Mouse (Mus musculus) ES-E14 (cell line): ENCODE results near the gene Smim17. TPM values are rescaled to one million over a fixed set of nuclear protein-coding genes. Genes with fewer than 3 reads are reported as not detected.

ENCODE experiments used
- DNase-seq: peaks from one replicate; pipeline ENCODE4 v3.0.0-alpha.2; 2013; ENCODE audit warnings: low read depth, low spot score
- H3K27ac ChIP-seq: 2 replicates; pipeline ENCODE4 v1.5.1; 2012; ENCODE audit warnings: low read depth, mild to moderate bottlenecking, low read length, moderate library complexity, mixed read lengths; ENCODE audit not compliant: poor library complexity, insufficient read depth, severe bottlenecking
- H3K36me3 ChIP-seq: 2 replicates; pipeline ENCODE4 v1.6.1; 2012; ENCODE audit warnings: mild to moderate bottlenecking, low read length, moderate library complexity, mixed read lengths; ENCODE audit not compliant: control insufficient read depth, poor library complexity, insufficient read depth, severe bottlenecking
- H3K4me1 ChIP-seq, 2 experiments: fragments of 150-350 bp in 1 of 2; sonication (generic) in 1 of 2; 2 replicates each; pipeline ENCODE4 v1.6.1; 2012; ENCODE audit warnings: low read length in 2 of 2, mild to moderate bottlenecking in 1 of 2, mixed read lengths in 1 of 2; ENCODE audit not compliant: control insufficient read depth in 2 of 2, insufficient read depth in 2 of 2, poor library complexity in 1 of 2
- H3K4me3 ChIP-seq, 2 experiments: fragments of 150-350 bp in 1 of 2; sonication (generic) in 1 of 2; 2 replicates each; pipeline ENCODE4 v1.5.1; 2012; ENCODE audit warnings: low read length in 2 of 2, low read depth in 1 of 2, mild to moderate bottlenecking in 1 of 2, mixed read lengths in 1 of 2; ENCODE audit not compliant: insufficient read depth in 1 of 2, poor library complexity in 1 of 2, severe bottlenecking in 1 of 2
- H3K9ac ChIP-seq: 2 replicates; pipeline ENCODE4 v1.6.1; 2012; ENCODE audit warnings: low read depth, mild to moderate bottlenecking, low read length, mixed read lengths; ENCODE audit not compliant: poor library complexity, insufficient read depth, severe bottlenecking
- H3K9me3 ChIP-seq: fragments of 150-350 bp; sonication (generic); 2 replicates; pipeline ENCODE4 v1.6.1; 2012; ENCODE audit warnings: low read depth, mild to moderate bottlenecking, low read length; ENCODE audit not compliant: control insufficient read depth, insufficient read depth
- CHD2 ChIP-seq: IDR thresholded peaks from 2 replicates; pipeline ENCODE4 v1.6.1; 2014; ENCODE audit warnings: mild to moderate bottlenecking, low read depth, low read length, inconsistent platforms
- HCFC1 ChIP-seq: IDR thresholded peaks from 2 replicates; pipeline ENCODE4 v1.6.1; 2012; ENCODE audit warnings: low read length, inconsistent platforms, borderline replicate concordance; ENCODE audit not compliant: insufficient read depth
- MAFK ChIP-seq: IDR thresholded peaks from 2 replicates; pipeline ENCODE4 v1.6.1; 2014; ENCODE audit warnings: mild to moderate bottlenecking, low read depth, low read length, inconsistent platforms; ENCODE audit not compliant: insufficient read depth
- ZC3H11A ChIP-seq: IDR thresholded peaks from 2 replicates; pipeline ENCODE4 v1.6.1; 2012; ENCODE audit warnings: low read depth, mild to moderate bottlenecking, inconsistent platforms, low read length, borderline replicate concordance
- ZNF384 ChIP-seq: IDR thresholded peaks from 2 replicates; pipeline ENCODE4 v1.6.1; 2012; ENCODE audit warnings: low read depth, low read length, inconsistent platforms
- in situ Hi-C, 2 experiments: fragments of 600-800 bp; cut with MboI; formaldehyde crosslinking; loops; one replicate each; pipeline ENCODE4 v1.15.1; 2025; ENCODE audit warnings: low sequenced_read_pairs in 2 of 2, inconsistent platforms in 1 of 2; ENCODE audit not compliant: unreplicated experiment in 2 of 2
- total RNA-seq: library from RNA; depleted of rRNA; stranded (reverse); fragments of 300-350 nt; gene quantifications from 2 replicates; pipeline ENCODE4 v1.2.3, GENCODE M21; 2012; rRNA removed

Smim17 gene
- 0.21 and 0.54 TPM in 2 replicates for total RNA-seq

GRCm38 (mm10) chr7:6397996-6398975 is at the start of gene Smim17:
Gene Smim17 (plus strand): TSS chr7:6398715.
- no peaks in the 10 kb centered on the region for H3K9me3 ChIP-seq
- H3K27ac ChIP-seq: no peak within 1 kb of the TSS
- H3K36me3 ChIP-seq: no peaks in the 10 kb centered on the region
- H3K4me1 ChIP-seq: no peaks in the 10 kb centered on the region; a peak in 2 of 4 replicates
- H3K9ac ChIP-seq: peak within 1 kb of the TSS; percentile 76
- peak within 1 kb of the TSS; percentile 69 to 72 for H3K4me3 ChIP-seq
- no peak for TF ChIP-seq CHD2
- peak; percentile 92 for TF ChIP-seq HCFC1
- in situ Hi-C loops: no loop called here
- DNase-seq: no peak

GRCm38 (mm10) chr7:6358121-6358520 is 40.4 kb upstream of the Smim17 start:
- Histone ChIP-seq H3K4me3 (no peak overlapping the region), H3K9ac (no peak overlapping the region), H3K27ac (no peak overlapping the region), H3K9me3 (no peaks in the 10 kb centered on the region), H3K36me3 (peaks cover 3% of the 10 kb centered on the region; the same call in 1 of the 2 replicates), H3K4me1 (peaks cover 0 to 4% of the 10 kb centered on the region in 2 experiments; a peak in 2 of 4 replicates)
- no peak for DNase-seq
- TF ChIP-seq HCFC1 (no peak), MAFK (no peak), CHD2 (no peak), ZNF384 (no peak), ZC3H11A (no peak)
- in situ Hi-C loops: loop anchor here (5.0 to 10.0 kb wide), 3 partner anchors 67 to 169 kb away; no protein-coding TSS in a partner anchor

DNA sequence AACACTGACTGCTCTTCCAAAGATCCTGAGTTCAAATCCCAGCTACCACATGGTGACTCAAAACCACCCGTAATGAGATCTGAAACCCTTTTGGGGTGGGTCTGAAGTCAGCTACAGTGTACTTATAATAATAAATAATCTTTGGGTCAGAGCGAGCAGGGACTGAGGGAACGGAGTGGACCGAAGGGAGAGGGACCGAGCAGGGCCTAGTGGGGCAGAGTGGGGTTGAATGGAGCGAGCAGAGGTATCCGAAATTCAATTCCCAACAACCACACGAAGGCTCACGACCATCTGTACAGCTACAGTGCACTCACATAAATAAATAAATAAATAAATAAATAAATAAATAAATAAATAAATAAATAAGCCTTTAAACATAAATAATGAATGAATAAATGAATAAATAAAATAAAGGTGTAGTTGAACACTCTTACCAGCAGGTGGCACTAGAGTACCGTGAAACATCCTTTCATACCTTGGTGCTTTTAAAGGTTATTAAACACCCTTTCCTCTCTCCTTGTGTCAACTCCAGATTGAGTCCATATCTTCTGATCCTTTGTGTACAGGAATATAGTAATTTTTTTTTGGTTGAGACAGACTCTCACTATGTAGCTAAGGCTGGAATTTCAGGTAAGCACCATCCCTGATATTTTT is 39.5 kb upstream of the Smim17 start:
- DNase-seq: no peak
- in situ Hi-C loops: loop anchor here (5.0 to 10.0 kb wide), 3 partner anchors 66 to 168 kb away; no protein-coding TSS in a partner anchor
- Histone ChIP-seq H3K4me1 (peaks cover 0 to 4% of the 10 kb centered on the region in 2 experiments; a peak in 2 of 4 replicates), H3K27ac (no peak overlapping the region), H3K4me3 (no peak overlapping the region), H3K36me3 (peaks cover 3% of the 10 kb centered on the region; the same call in 1 of the 2 replicates), H3K9ac (no peak overlapping the region), H3K9me3 (no peaks in the 10 kb centered on the region)
- TF ChIP-seq MAFK (no peak), ZC3H11A (peak; percentile 43; the same call in 1 of the 2 replicates), HCFC1 (no peak), ZNF384 (no peak)

DNA sequence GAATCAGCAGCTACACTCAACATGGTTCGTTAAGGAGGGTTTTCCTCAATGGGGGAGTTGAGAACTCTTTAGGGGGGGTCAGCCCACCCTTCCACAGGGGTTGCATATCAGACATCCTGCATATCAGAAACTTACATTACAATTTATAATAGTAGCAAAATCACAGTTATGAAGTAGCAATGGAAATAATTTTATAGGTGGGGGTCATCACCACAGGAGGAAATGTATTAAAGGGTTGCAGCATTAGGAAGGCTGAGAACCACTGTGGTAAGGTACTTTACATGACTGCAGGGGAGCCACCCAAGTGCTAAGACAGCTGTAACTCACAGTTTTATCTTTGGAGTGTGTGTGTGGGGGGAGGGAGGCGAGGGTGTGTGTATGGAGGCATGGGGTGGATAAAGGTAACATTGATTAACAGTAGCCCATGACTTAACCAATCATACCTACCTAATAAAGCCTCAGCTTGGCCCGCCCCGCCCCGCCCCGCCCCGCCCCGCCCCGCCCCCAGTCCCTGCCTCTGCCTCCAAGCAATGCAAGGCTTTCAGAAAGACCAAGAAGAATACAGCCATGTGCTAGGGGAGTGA is 37.9 kb upstream of the Smim17 start:
- H3K9ac ChIP-seq: no peak overlapping the region
- no peak for TF ChIP-seq CHD2
- no peak for TF ChIP-seq ZC3H11A
- no peak for TF ChIP-seq HCFC1
- TF ChIP-seq MAFK: no peak
- TF ChIP-seq ZNF384: no peak
- H3K4me3 ChIP-seq: no peak overlapping the region
- no peaks in the 10 kb centered on the region for H3K9me3 ChIP-seq
- no peaks in the 10 kb centered on the region for H3K36me3 ChIP-seq
- peaks cover 2 to 4% of the 10 kb centered on the region in 2 experiments; a peak in 2 of 4 replicates for H3K4me1 ChIP-seq
- DNase-seq: no peak
- in situ Hi-C loops: no loop called here
- no peak overlapping the region for H3K27ac ChIP-seq
